Mouse (Mus musculus): ENCODE results near the gene Diexf.

- no peak for TF ChIP-seq POLR2A (IDR thresholded peaks at IDR 0.05; ENCODE audit: insufficient read depth, low read depth, low read length)
- TF ChIP-seq CTCF (IDR thresholded peaks at IDR 0.05; ENCODE audit: insufficient read depth, low read depth, low read length) = no peak
These were observed 22.8 kb upstream of the Diexf start, which contains the start of gene Irf6 for GRCm38 (mm10) chr1:193152872-193153271.

All from olfactory bulb, adult 2 months (tissue).